Mouse (Mus musculus) heart, embryonic 14.5 days (tissue): ENCODE data around the gene Cga. TPM values are rescaled to one million over a fixed set of nuclear protein-coding genes. Genes with fewer than 3 reads are reported as not detected.

Experiments
- ATAC-seq: fragments of 200-750 bp; cut with Nextera tagmentation; 2 replicates; pipeline ENCODE4 v1.8.0; 2017; ENCODE audit warnings: low read depth, moderate TSS enrichment; ENCODE audit not compliant: insufficient number of reproducible peaks, insufficient read depth, low FRiP score
- H3K27ac ChIP-seq, 2 experiments: fragments of 200-500 bp in 1 of 2; fragments of 300-500 bp in 1 of 2; sonication (generic) in 1 of 2; replicated peaks in 1 of 2; 2 replicates each; pipeline ENCODE4 v1.5.1; 2012 to 2014; ENCODE audit warnings: low read depth in 2 of 2, low read length in 2 of 2, control low read depth in 1 of 2, mild to moderate bottlenecking in 1 of 2, mixed read lengths in 1 of 2; ENCODE audit not compliant: control insufficient read depth in 1 of 2, insufficient read depth in 1 of 2
- H3K27me3 ChIP-seq: fragments of 300-500 bp; sonication (generic); 2 replicates; pipeline ENCODE4 v1.6.1; 2014; ENCODE audit warnings: mild to moderate bottlenecking, low read length, control low read depth; ENCODE audit not compliant: control insufficient read depth, insufficient read depth
- H3K36me3 ChIP-seq: fragments of 300-500 bp; sonication (generic); 2 replicates; pipeline ENCODE4 v1.6.1; 2014; ENCODE audit warnings: mild to moderate bottlenecking, control low read depth, low read length, mixed read lengths; ENCODE audit not compliant: control insufficient read depth, insufficient read depth
- H3K4me1 ChIP-seq, 2 experiments: fragments of 200-500 bp in 1 of 2; fragments of 300-500 bp in 1 of 2; sonication (generic) in 1 of 2; 2 replicates each; pipeline ENCODE4 v1.6.1; 2012 to 2014; ENCODE audit warnings: low read length in 2 of 2, control low read depth in 1 of 2, mixed read lengths in 1 of 2; ENCODE audit not compliant: control insufficient read depth in 2 of 2, insufficient read depth in 2 of 2
- H3K4me2 ChIP-seq: fragments of 300-500 bp; sonication (generic); 2 replicates; pipeline ENCODE4 v1.6.1; 2014; ENCODE audit warnings: mild to moderate bottlenecking, low read length
- H3K4me3 ChIP-seq, 2 experiments: fragments of 200-500 bp in 1 of 2; fragments of 300-500 bp in 1 of 2; sonication (generic) in 1 of 2; 2 replicates each; pipeline ENCODE4 v1.5.1; 2012 to 2014; ENCODE audit warnings: low read length in 2 of 2, mild to moderate bottlenecking in 2 of 2, control low read depth in 1 of 2, low read depth in 1 of 2, moderate library complexity in 1 of 2; ENCODE audit not compliant: control insufficient read depth in 1 of 2, insufficient read depth in 1 of 2
- H3K9ac ChIP-seq: fragments of 300-500 bp; sonication (generic); 2 replicates; pipeline ENCODE4 v1.6.1; 2014; ENCODE audit warnings: mild to moderate bottlenecking, low read length
- H3K9me3 ChIP-seq: fragments of 300-500 bp; sonication (generic); 2 replicates; pipeline ENCODE4 v1.6.1; 2016; ENCODE audit warnings: low read length, control low read depth; ENCODE audit not compliant: control insufficient read depth
- WGBS: fragments of 180-500 bp; shearing (Covaris S2); extraction: QIAGEN DNeasy Blood & Tissue Kit; methylation state at CpG from one replicate; pipeline ENCODE4 v1.1.7; 2014; 5-methylcytosine and 5-hydroxymethylcytosine counted together
- polyA plus RNA-seq: library from polyadenylated mRNA; unstranded; fragments of >200 nt; fragmentation: Nextera tagmentation; extraction: Ambion mirVana; gene quantifications from 2 replicates; pipeline ENCODE4 v1.2.1, GENCODE M21; 2014

The Cga gene
- polyA plus RNA-seq, result not detected in 2 replicates

GRCm38 (mm10) chr4:34893479-34893878 is at the start of gene Cga:
Gene Cga (plus strand): TSS chr4:34893779.
- H3K9ac ChIP-seq, result no peak within 1 kb of the TSS
- H3K36me3 ChIP-seq, result no peaks in the 10 kb centered on the region
- no peaks in the 10 kb centered on the region for H3K9me3 ChIP-seq
- no peak for ATAC-seq
- no peak within 1 kb of the TSS for H3K27ac ChIP-seq
- no peaks in the 10 kb centered on the region; the same call in 1 of the 2 replicates for H3K27me3 ChIP-seq
- no peak within 1 kb of the TSS for H3K4me2 ChIP-seq
- 78% methylated on average over 1 of the region's 1 CpGs for WGBS
- peaks cover 0 to 7% of the 10 kb centered on the region in 2 experiments; a peak in 1 of 4 replicates for H3K4me1 ChIP-seq
- no peak within 1 kb of the TSS for H3K4me3 ChIP-seq

DNA sequence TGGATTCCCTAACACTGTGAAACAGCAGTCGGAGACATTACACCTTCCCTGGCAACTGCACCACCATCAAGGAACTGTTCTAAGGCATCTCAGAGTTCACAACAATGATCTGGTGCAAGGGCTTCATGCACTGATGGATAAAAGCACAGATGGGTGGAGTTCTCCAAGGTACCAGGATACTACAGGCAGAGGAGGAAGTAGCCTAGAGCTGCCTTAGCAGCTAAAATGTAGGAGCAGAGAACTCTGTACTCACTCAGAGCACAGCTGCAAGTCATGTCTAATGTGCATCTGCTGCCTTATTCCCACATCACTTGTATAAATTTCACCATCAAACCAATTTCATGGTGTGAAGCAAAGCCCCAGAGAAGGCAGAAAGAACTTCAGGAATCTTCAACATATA is 49.7 kb upstream of the Cga start:
- peaks cover 9% of the 10 kb centered on the region for H3K36me3 ChIP-seq
- WGBS, result 91% methylated on average over 1 of the region's 1 CpGs
- ATAC-seq, result no peak
- H3K4me1 ChIP-seq, result peaks cover 0 to 4% of the 10 kb centered on the region in 2 experiments; a peak in 1 of 4 replicates
- H3K9me3 ChIP-seq, result no peaks in the 10 kb centered on the region
- no peak overlapping the region for H3K4me2 ChIP-seq
- H3K9ac ChIP-seq, result no peak overlapping the region
- H3K27ac ChIP-seq, result no peak overlapping the region
- no peaks in the 10 kb centered on the region for H3K27me3 ChIP-seq
- no peak overlapping the region for H3K4me3 ChIP-seq

DNA sequence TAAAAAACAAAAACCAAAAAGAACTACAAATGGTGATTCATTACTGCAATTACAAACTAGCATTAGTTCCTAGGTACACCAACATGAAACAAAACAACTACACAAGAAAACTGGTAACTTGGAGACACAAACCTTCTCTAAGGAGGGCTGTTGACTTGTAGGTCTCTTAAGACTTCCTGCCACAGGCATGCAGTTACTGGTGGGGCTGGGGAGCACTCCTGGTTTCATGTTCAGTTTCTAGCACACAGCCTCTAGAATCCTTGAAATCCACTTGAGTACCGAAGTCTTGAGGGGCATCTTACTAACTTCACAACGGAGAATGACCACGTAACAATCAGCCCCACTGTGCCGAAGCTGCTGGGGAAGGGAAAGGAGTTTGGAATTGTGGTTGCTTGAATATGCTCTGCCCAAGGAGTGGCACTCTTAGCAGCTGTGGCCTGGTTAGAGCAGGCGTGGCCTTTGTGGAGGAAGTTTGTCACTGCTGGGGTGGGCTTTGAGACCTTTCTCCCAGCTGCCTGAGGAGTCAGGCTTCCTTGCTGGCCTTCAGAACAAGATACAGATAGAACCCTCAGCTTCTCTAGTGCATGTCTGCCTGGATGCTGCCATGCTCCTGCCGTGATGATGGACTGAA is 45.8 kb upstream of the Cga start:
- Histone ChIP-seq H3K4me3 (no peak overlapping the region), H3K9ac (no peak overlapping the region), H3K27me3 (no peaks in the 10 kb centered on the region), H3K36me3 (peaks cover 13% of the 10 kb centered on the region), H3K4me1 (peaks cover 0 to 4% of the 10 kb centered on the region in 2 experiments; a peak in 1 of 4 replicates), H3K27ac (no peak overlapping the region), H3K4me2 (no peak overlapping the region), H3K9me3 (no peaks in the 10 kb centered on the region)
- no peak for ATAC-seq
- 83% methylated on average over 6 of the region's 6 CpGs for WGBS

DNA sequence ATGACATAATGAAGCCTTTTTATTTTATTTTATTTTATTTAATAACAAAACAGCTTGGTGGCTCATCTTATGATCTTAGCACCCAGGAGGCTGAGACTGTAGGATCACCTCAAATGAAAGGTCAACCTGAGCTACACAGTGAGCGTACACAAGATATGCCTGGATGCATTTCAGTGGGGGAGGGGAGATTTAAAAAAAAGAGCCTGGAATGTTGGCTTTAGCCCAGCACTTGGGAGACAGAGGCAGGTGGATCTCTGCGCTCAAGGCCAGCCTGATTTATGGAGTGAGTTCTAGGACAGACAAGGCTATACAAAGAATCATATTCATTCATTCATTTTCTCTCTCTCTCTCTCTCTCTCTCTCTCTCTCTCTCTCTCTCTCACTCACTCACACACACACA is 43.4 kb upstream of the Cga start:
- Histone ChIP-seq H3K27me3 (no peaks in the 10 kb centered on the region), H3K4me2 (no peak overlapping the region), H3K9me3 (no peaks in the 10 kb centered on the region), H3K4me3 (no peak overlapping the region), H3K27ac (no peak overlapping the region), H3K36me3 (peaks cover 23% of the 10 kb centered on the region), H3K9ac (no peak overlapping the region), H3K4me1 (no peaks in the 10 kb centered on the region)
- WGBS, result 90% methylated on average over 2 of the region's 2 CpGs
- no peak for ATAC-seq

DNA sequence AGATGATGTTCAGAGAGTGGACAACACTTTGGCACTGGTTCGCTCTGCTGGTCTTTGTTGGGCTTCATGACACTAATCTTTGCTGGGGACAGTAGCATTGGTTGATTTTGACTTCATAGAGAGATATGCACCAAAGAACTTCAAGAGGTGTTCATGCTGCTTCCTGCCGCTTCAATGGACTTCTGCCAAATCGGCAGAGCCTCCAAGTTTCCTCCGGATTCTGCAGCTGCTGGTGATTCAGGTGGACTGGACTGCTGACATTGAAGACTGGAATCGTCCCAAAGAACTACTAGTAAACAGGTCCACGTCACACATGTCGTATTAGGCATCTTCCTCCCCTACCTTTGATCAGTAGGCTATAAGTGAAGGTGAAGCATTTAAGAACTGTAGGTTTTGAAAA is 41.5 kb upstream of the Cga start:
- 90% methylated on average over 7 of the region's 7 CpGs for WGBS
- Histone ChIP-seq H3K9me3 (no peaks in the 10 kb centered on the region), H3K27ac (no peak overlapping the region), H3K27me3 (no peaks in the 10 kb centered on the region), H3K9ac (no peak overlapping the region), H3K36me3 (peaks cover 23% of the 10 kb centered on the region), H3K4me1 (no peaks in the 10 kb centered on the region), H3K4me2 (no peak overlapping the region), H3K4me3 (no peak overlapping the region)
- no peak for ATAC-seq

GRCm38 (mm10) chr4:34855966-34856365 is 37.6 kb upstream of the Cga start:
- Histone ChIP-seq H3K4me1 (peaks cover 0 to 16% of the 10 kb centered on the region in 2 experiments; a peak in 2 of 4 replicates), H3K4me3 (no peak overlapping the region), H3K36me3 (peaks cover 22% of the 10 kb centered on the region), H3K4me2 (no peak overlapping the region), H3K27me3 (no peaks in the 10 kb centered on the region), H3K9me3 (no peaks in the 10 kb centered on the region), H3K27ac (no peak overlapping the region), H3K9ac (no peak overlapping the region)
- 32% methylated on average over 1 of the region's 1 CpGs for WGBS
- no peak for ATAC-seq

DNA sequence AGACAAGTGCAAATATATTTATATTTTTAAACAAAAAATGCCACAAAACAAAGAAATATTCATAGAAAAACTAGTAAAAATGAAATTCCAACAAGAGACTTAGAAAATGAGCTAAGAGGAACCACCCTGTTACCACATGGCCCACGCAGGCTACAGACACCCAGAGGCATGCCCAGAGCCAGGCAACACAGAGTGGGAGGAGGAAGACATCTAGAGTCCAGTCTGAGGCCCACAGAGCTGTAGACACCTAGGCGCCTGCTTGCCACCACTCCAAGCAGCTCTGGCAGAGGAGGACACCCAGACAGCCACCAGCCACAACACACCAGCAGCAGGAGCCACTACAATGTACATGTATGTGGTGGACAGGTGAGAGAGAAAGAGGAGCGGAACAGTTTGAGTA is 34.7 kb upstream of the Cga start:
- Histone ChIP-seq H3K27ac (no peak overlapping the region), H3K9me3 (no peaks in the 10 kb centered on the region), H3K9ac (no peak overlapping the region), H3K4me2 (no peak overlapping the region), H3K36me3 (peaks cover 5% of the 10 kb centered on the region), H3K4me1 (peaks cover 0 to 16% of the 10 kb centered on the region in 2 experiments; a peak in 2 of 4 replicates), H3K4me3 (no peak overlapping the region), H3K27me3 (no peaks in the 10 kb centered on the region)
- 89% methylated on average over 3 of the region's 3 CpGs for whole genome bisulfite sequencing
- ATAC-seq, result no peak

- no peak overlapping the region for H3K4me2 ChIP-seq
- H3K9ac ChIP-seq, result no peak overlapping the region
- WGBS, result 78% methylated on average over 3 of the region's 3 CpGs
- H3K9me3 ChIP-seq, result no peaks in the 10 kb centered on the region
- no peaks in the 10 kb centered on the region for H3K27me3 ChIP-seq
- peaks cover 0 to 16% of the 10 kb centered on the region in 2 experiments; a peak in 2 of 4 replicates for H3K4me1 ChIP-seq
- no peaks in the 10 kb centered on the region for H3K36me3 ChIP-seq
- H3K27ac ChIP-seq, result no peak overlapping the region
- no peak overlapping the region for H3K4me3 ChIP-seq
- ATAC-seq, result no peak
These were observed 34.2 kb upstream of the Cga start for GRCm38 (mm10) chr4:34859416-34859815.
